Mouse (Mus musculus): ENCODE results near the gene Lzts3.

- TF ChIP-seq TAL1 (IDR thresholded peaks at IDR 0.05; ENCODE audit: low read length) = no peak
- no peak for TF ChIP-seq GATA1 (IDR thresholded peaks at IDR 0.05; ENCODE audit: low read length)
Measured at GRCm38 (mm10) chr2:130657541-130657940, 14.9 kb upstream of the Lzts3 start.
